Mouse (Mus musculus) ES-Bruce4 (cell line): ENCODE measurements around the gene Csnk1g2.

ENCODE experiments used
- CTCF ChIP-seq: IDR thresholded peaks from one replicate; pipeline ENCODE4 v1.8.1; 2011; ENCODE audit warnings: low read depth, low read length
- EP300 ChIP-seq: IDR thresholded peaks from 2 replicates; pipeline ENCODE4 v1.6.1; 2011; ENCODE audit warnings: low read depth, low read length; ENCODE audit not compliant: insufficient read depth
- POLR2A ChIP-seq: IDR thresholded peaks from one replicate; pipeline ENCODE4 v1.8.1; 2011; ENCODE audit warnings: low read length; ENCODE audit not compliant: insufficient read depth

DNA sequence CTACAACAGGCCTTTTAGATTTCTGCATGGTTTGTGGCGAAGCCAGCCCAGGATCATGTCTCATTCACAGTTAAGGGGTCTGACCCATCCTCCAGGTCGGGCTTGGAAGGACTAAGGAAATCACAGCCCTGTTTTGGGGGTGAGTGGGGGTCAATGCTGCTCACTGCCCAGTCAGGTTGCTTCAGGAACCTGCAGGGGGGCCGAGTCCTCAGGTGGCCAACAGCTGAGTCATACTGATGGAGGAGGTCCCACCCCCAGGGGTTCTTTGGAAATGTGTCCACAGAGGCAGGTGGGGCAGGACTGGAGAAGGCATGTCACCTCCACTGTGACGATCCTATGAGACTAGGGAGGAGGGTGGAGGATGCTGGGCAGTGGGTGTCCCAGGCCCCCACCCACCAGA is 42.8 kb downstream of the Csnk1g2 start:
- no peak for TF ChIP-seq CTCF
- no peak for TF ChIP-seq POLR2A
- TF ChIP-seq EP300 = no peak
